Mouse (Mus musculus) midbrain, embryonic 14.5 days (tissue): Measurements from ENCODE around the gene Gfra1. TPM values are rescaled to one million over a fixed set of nuclear protein-coding genes. Genes with fewer than 3 reads are reported as not detected.

Experiments used
- ATAC-seq: fragments of 200-750 bp; cut with Nextera tagmentation; 2 replicates; pipeline ENCODE4 v1.8.0; 2017; ENCODE audit warnings: moderate number of reproducible peaks, moderate library complexity; ENCODE audit not compliant: low FRiP score, low TSS enrichment
- DNase-seq: peaks from one replicate; pipeline ENCODE4 v3.0.0-alpha.2; 2015
- H3K27ac ChIP-seq: fragments of 300-500 bp; sonication (generic); replicated peaks from 2 replicates; pipeline ENCODE4 v1.5.1; 2014; ENCODE audit warnings: mild to moderate bottlenecking, low read depth, low read length, moderate library complexity
- H3K27me3 ChIP-seq: fragments of 300-500 bp; sonication (generic); 2 replicates; pipeline ENCODE4 v1.6.1; 2014; ENCODE audit warnings: low read length, control low read depth, mixed read lengths; ENCODE audit not compliant: control insufficient read depth, insufficient read depth
- H3K36me3 ChIP-seq: fragments of 300-500 bp; sonication (generic); 2 replicates; pipeline ENCODE4 v1.6.1; 2014; ENCODE audit warnings: low read length, control low read depth; ENCODE audit not compliant: control insufficient read depth, insufficient read depth
- H3K4me1 ChIP-seq: fragments of 300-500 bp; sonication (generic); 2 replicates; pipeline ENCODE4 v1.6.1; 2014; ENCODE audit warnings: mild to moderate bottlenecking, antibody characterized with exemption, low read length, control low read depth; ENCODE audit not compliant: control insufficient read depth, insufficient read depth
- H3K4me2 ChIP-seq: fragments of 300-500 bp; sonication (generic); 2 replicates; pipeline ENCODE4 v1.6.1; 2014; ENCODE audit warnings: mild to moderate bottlenecking, low read length, moderate library complexity
- H3K4me3 ChIP-seq: fragments of 300-500 bp; sonication (generic); replicated peaks from 2 replicates; pipeline ENCODE4 v1.5.1; 2014; ENCODE audit warnings: low read depth, low read length
- H3K9ac ChIP-seq: fragments of 300-500 bp; sonication (generic); replicated peaks from 2 replicates; pipeline ENCODE4 v1.6.1; 2014; ENCODE audit warnings: mild to moderate bottlenecking, low read length, moderate library complexity
- H3K9me3 ChIP-seq: fragments of 300-500 bp; sonication (generic); 2 replicates; pipeline ENCODE4 v1.6.1; 2016; ENCODE audit warnings: low read length, control low read depth, mixed read lengths; ENCODE audit not compliant: control insufficient read depth
- WGBS: fragments of 180-500 bp; shearing (Covaris S2); extraction: QIAGEN DNeasy Blood & Tissue Kit; methylation state at CpG from one replicate; pipeline ENCODE4 v1.1.7; 2014; 5-methylcytosine and 5-hydroxymethylcytosine counted together
- polyA plus RNA-seq: library from polyadenylated mRNA; unstranded; fragments of >200 nt; fragmentation: Nextera tagmentation; extraction: Ambion mirVana; gene quantifications from 2 replicates; pipeline ENCODE4 v1.2.1, GENCODE M21; 2014

The Gfra1 gene
- polyA plus RNA-seq, 1 experiment from 2014 or later = 40.5 TPM

DNA sequence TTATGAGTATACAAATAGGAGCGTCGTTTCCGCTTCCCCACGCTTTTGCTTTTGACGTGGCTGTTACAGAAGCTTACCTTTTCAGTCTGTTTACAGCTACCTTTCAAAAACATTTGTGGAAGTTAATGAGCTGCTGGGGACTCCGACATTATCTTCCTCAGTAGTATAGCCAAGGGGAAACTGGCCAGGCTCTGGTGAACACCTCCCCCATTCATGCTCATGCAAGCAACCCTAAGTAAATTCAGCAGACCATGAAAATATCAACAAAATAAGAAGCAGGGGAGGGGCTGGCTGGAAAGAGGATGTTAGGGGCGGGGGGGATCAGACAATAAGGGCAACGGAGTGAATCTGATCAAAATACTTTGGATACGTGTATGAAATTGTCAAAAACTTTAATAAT, 228.0 kb downstream of the Gfra1 start:
- Histone ChIP-seq H3K4me1 (peaks cover 14% of the 10 kb centered on the region), H3K27me3 (no peaks in the 10 kb centered on the region), H3K27ac (no peak overlapping the region), H3K36me3 (no peaks in the 10 kb centered on the region), H3K9me3 (no peaks in the 10 kb centered on the region), H3K9ac (no peak overlapping the region), H3K4me2 (no peak overlapping the region), H3K4me3 (no peak overlapping the region)
- DNase-seq = no peak
- 50% methylated on average over 9 of the region's 9 CpGs for WGBS
- no peak for ATAC-seq

DNA sequence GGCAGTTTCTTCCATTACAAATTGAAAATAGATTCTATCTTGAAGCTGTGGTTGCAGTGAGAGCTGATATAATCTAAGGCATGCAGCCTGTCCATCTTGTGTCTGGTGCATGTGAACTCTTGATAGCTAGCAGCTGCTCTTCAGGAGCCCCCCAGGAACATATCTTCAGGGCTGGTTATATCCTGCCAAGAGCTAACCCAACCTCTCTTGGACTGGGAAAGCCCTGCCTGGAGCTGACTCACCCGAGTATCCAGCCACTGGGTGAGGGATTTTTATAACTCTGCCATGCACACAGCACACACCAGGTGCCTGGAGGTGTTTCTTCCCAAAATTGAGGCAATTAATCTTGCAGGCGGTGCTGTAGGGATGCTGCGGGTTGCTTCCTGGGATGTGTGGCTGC, 228.8 kb downstream of the Gfra1 start:
- H3K9ac ChIP-seq = no peak overlapping the region
- H3K4me2 ChIP-seq = no peak overlapping the region
- H3K4me1 ChIP-seq = peaks cover 14% of the 10 kb centered on the region
- DNase-seq (no peak), ATAC-seq (no peak)
- no peak overlapping the region for H3K27ac ChIP-seq
- H3K9me3 ChIP-seq = no peaks in the 10 kb centered on the region
- no peak overlapping the region for H3K4me3 ChIP-seq
- no peaks in the 10 kb centered on the region for H3K27me3 ChIP-seq
- WGBS = 58% methylated on average over 3 of the region's 3 CpGs
- H3K36me3 ChIP-seq = no peaks in the 10 kb centered on the region

DNA sequence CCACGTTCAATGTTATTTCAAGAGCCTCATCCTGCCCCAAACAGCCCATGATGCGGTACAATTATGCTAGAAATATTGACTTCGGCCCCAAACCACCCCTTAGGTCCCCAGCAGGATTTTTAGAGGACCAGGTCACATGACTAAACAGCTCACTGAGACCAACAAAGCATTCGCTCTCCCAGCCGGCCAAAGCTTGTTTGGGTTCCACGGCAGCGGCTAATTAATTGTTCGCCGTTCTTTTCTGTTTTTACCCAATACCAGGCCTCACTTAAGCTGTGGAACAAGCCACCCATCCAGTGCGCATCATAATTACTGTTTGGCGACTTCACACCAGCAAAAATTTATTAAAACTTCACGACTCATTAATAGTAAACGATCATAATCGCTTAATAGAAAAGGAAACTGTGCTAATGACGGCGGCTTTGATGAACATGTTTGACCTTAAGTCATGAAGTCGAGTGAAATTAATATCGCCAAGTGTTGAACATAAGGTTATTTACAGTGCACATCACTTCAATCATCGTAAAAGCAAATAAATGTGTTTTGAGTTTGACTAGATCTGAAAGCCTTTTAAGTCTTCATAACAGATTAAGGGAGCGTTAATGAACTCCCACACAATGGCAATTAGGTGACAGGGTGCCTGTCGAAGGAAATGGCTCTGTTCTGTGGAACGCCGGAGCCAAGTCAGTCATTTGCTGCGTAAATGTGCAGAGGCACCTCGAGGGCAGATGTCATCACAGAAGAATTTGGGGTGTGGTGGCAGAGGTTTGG, 235.5 kb downstream of the Gfra1 start:
- H3K9ac ChIP-seq = no peak overlapping the region
- no peaks in the 10 kb centered on the region; the same call in 1 of the 2 replicates for H3K4me1 ChIP-seq
- no peak overlapping the region for H3K4me2 ChIP-seq
- no peak for DNase-seq
- no peak for ATAC-seq
- 67% methylated on average over 25 of the region's 25 CpGs for WGBS
- H3K27me3 ChIP-seq = no peaks in the 10 kb centered on the region
- H3K9me3 ChIP-seq = no peaks in the 10 kb centered on the region
- no peak overlapping the region for H3K4me3 ChIP-seq
- no peaks in the 10 kb centered on the region for H3K36me3 ChIP-seq
- no peak overlapping the region for H3K27ac ChIP-seq

DNA sequence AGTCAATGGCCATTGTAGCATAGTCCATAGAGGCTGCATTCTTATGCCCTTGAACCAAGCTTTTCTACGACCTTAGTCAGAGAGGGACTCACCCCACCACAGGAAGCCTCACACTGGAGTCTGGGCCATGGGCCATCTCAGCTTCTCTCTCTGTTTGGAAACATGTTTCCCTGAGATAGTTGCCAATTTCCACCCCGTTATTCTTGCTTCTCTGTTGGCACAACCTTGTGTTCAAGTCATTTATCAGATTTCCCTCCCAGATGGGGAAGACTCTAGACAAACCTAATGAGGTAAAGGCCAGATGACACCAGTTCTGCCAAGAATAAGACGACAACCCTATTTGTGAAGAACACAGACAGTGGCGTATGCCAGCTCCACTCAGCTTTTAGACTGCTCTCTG, 238.1 kb downstream of the Gfra1 start:
- Histone ChIP-seq H3K4me3 (no peak overlapping the region), H3K4me1 (no peaks in the 10 kb centered on the region; the same call in 1 of the 2 replicates), H3K27ac (no peak overlapping the region), H3K9ac (no peak overlapping the region), H3K9me3 (no peaks in the 10 kb centered on the region), H3K36me3 (no peaks in the 10 kb centered on the region), H3K27me3 (no peaks in the 10 kb centered on the region), H3K4me2 (no peak overlapping the region)
- DNase-seq = no peak
- WGBS = 89% methylated on average over 4 of the region's 4 CpGs
- no peak for ATAC-seq

DNA sequence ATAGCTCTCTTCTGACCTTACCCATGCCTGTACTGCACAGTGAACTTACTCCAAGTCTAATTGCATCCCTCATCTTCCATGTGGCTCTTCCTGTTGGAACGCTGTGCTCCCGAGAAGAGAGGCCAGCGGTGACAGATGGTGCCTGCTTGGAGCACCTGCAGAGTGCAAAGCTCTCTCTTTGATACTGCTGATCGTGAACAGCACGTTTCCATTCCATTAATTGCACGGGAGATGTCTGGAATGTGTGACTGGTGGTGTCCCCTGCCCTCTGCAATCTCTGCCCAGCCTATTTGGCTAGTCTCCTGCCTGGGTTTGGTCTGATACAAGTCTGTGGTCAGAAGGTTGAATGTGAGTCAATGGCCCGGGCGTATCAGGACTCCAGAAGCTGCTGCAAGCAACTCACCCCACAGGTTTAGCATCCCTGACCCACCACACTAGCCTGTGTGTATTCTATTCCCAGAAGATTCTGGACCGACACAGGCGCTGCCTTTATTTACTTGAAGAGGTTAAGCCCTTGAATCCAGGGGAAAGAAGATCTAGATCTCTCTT, 249.1 kb downstream of the Gfra1 start:
- Histone ChIP-seq H3K9me3 (no peaks in the 10 kb centered on the region), H3K4me2 (no peak overlapping the region), H3K4me1 (0 out of 2 replicates have a peak, but pooled peaks cover 12% of the 10 kb centered on the region), H3K36me3 (no peaks in the 10 kb centered on the region), H3K4me3 (no peak overlapping the region), H3K9ac (no peak overlapping the region), H3K27me3 (no peaks in the 10 kb centered on the region), H3K27ac (no peak overlapping the region)
- WGBS = 76% methylated on average over 10 of the region's 10 CpGs
- DNase-seq (no peak), ATAC-seq (no peak)

DNA sequence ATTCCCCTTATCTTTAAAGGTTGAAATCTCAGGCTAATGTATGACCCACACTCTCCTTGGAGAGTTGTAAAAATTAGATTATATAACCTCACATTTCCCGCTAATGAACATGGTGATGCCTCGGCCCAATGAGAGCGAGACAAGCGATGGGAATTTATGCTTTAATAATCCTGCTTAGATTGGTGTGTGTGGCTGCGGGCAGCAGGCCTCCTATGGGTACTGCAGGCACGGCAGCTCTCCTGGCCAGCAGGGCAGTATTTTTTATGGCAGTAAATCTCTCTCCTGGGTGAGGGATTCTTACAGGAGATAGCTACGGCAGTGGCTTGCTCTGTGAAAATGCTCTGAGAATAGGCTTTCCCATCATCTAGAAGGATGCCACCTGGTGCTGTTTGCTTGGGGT, 250.2 kb downstream of the Gfra1 start:
- Histone ChIP-seq H3K4me3 (no peak overlapping the region), H3K27me3 (no peaks in the 10 kb centered on the region), H3K4me1 (0 out of 2 replicates have a peak, but pooled peaks cover 12% of the 10 kb centered on the region), H3K9ac (no peak overlapping the region), H3K9me3 (no peaks in the 10 kb centered on the region), H3K27ac (no peak overlapping the region), H3K36me3 (no peaks in the 10 kb centered on the region), H3K4me2 (no peak overlapping the region)
- ATAC-seq (no peak), DNase-seq (no peak)
- 78% methylated on average over 7 of the region's 7 CpGs for whole genome bisulfite sequencing

DNA sequence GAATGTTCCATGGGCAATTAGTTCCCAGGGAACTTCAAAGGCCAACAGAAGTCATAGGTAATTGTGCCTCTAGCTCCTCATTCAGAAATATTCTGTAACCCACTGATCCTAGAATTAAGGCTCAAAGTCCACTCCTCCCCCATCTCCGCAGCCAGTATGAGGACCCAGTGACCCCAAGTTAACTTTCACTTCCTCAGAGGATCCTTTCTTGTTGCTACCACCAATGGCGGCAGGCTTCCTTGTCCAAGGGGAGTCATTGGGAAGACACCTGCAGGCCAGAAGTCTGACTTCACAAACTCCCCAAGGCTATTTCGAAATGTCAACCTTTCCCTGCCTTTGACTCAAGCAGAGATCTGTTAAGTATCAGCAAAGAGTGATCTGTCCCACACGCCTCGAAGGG, 253.1 kb downstream of the Gfra1 start:
- WGBS = 86% methylated on average over 5 of the region's 5 CpGs
- 0 out of 2 replicates have a peak, but pooled peaks cover 12% of the 10 kb centered on the region for H3K4me1 ChIP-seq
- no peaks in the 10 kb centered on the region for H3K36me3 ChIP-seq
- H3K4me2 ChIP-seq = no peak overlapping the region
- H3K9ac ChIP-seq = no peak overlapping the region
- H3K4me3 ChIP-seq = no peak overlapping the region
- DNase-seq (no peak), ATAC-seq (no peak)
- H3K27me3 ChIP-seq = no peaks in the 10 kb centered on the region
- no peak overlapping the region for H3K27ac ChIP-seq
- no peaks in the 10 kb centered on the region for H3K9me3 ChIP-seq

DNA sequence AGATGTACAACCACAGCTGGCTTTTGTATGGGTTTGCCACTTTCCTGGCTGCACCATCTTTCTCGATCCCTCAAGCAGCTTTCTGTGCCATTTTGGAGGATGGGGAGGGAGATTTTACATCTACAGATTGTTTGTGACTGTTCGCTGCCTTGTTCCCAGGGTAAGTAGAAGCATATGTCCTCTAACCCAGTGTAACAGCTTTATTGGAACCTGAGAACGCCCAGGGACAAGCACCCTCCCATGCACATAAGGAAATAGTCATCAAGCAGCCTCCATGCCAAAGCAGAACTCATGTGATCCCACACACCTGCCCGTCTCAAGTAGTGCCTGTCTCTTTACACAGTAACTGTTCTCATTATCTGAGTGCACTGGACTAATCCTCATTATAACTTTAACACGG, 256.0 kb downstream of the Gfra1 start:
- Histone ChIP-seq H3K4me2 (no peak overlapping the region), H3K27me3 (no peaks in the 10 kb centered on the region), H3K4me1 (0 out of 2 replicates have a peak, but pooled peaks cover 12% of the 10 kb centered on the region), H3K36me3 (no peaks in the 10 kb centered on the region), H3K9me3 (no peaks in the 10 kb centered on the region), H3K27ac (no peak overlapping the region), H3K4me3 (no peak overlapping the region), H3K9ac (no peak overlapping the region)
- no peak for ATAC-seq
- DNase-seq = no peak
- WGBS = 83% methylated on average over 5 of the region's 5 CpGs
